Mouse (Mus musculus): ENCODE measurements at regions not wholly inside any gene's neighbourhood (a gene's known extent, or its start where the extent isn't known, plus 50 kb on each side); places are given as distances from the start of the nearest gene placed in this dataset.

DNA sequence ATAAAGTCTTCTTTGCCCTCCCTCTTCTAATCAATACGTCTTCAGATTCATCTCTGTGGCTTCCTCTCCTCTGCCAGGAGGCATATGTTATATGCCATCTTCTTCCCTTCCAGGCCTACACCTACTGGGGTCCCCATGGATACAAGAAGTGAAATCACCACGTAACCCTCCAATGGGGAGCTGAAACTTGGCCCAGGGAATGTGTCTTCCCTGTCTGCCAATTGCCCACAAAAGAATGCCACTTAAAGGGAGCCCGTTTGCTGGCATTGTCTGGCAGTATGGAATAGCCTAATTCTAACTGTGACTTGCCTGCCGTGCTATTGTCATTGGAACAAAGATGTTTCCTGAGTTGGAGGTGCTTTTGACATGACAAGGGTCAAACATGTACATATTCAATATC is 69.5 kb upstream of the Xylt1 start:
- WGBS = 36% methylated on average over 4 of the region's 4 CpGs
- no peak overlapping the region for H3K4me2 ChIP-seq (replicated peaks)
- peaks cover 7% of the 10 kb centered on the region for H3K4me1 ChIP-seq
- no peaks in the 10 kb centered on the region for H3K36me3 ChIP-seq
- ATAC-seq (replicated peaks) = no peak
- H3K27ac ChIP-seq (replicated peaks) = no peak overlapping the region
- H3K27me3 ChIP-seq = no peaks in the 10 kb centered on the region
- no peaks in the 10 kb centered on the region for H3K9me3 ChIP-seq
- no peak overlapping the region for H3K4me3 ChIP-seq
- no peak overlapping the region for H3K9ac ChIP-seq (replicated peaks)

DNA sequence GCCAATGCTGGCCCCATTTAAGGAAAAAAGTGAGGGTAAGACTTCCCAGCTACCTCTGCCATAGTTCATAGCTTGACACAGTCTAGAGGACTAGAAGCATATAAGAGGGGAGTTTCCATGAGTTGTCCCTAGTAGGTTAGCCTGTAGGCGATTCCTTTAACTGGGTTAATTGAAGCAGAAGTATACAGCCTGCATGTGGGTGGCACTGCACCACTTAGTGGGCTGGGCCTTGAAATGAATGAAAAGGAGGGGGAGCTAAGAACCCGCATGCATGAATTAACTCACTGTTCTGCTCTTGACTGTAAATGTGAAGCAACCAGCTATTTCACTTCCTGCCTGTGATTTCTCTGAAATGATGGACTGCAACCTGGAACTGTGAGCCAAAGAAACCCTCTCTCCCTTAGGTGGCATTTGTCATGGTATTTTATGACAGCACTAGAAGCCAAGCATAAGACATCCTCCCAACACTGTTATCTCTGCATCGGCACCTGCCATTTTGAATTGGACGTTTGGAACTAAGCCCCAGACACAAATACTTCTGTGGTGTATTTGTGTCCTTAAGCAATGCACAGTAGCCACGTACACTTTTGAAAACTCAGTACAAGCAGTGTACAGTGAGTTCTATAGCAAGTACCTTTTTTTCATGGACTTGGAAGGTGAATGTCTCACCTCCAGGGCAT is 64.5 kb upstream of the Xylt1 start:
- no peak overlapping the region for H3K27ac ChIP-seq (replicated peaks)
- H3K27me3 ChIP-seq = no peaks in the 10 kb centered on the region
- ATAC-seq (replicated peaks) = peak; percentile 76
- 51% methylated on average over 5 of the region's 5 CpGs for WGBS
- H3K4me3 ChIP-seq = no peak overlapping the region
- no peaks in the 10 kb centered on the region for H3K9me3 ChIP-seq
- H3K9ac ChIP-seq (replicated peaks) = no peak overlapping the region
- peaks cover 21% of the 10 kb centered on the region for H3K4me1 ChIP-seq
- H3K36me3 ChIP-seq = no peaks in the 10 kb centered on the region
- no peak overlapping the region for H3K4me2 ChIP-seq (replicated peaks)

DNA sequence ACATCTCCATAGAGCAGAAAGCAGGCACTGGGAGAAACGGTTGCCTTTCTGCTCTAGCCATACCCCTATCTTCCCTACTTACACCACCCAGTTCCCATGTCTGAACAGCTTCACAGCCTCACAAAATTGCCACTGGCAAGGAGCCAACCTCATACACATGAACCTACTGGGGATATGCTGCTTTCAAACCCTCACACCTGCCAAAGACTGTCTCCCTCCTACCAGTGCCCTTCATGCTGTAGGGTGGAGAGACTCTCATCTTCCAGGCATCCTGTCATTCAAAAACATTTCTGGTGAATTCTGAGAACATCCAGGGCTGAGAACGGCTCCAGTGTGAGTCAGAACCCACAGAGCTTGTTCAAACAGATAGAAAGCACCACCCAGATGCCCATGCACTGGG is 63.4 kb upstream of the Xylt1 start:
- ATAC-seq (replicated peaks) = 0 out of 2 replicates have a peak, but pooled peaks have one; percentile 29
- peaks cover 19% of the 10 kb centered on the region for H3K4me1 ChIP-seq
- 45% methylated on average over 2 of the region's 2 CpGs for WGBS
- no peak overlapping the region for H3K4me2 ChIP-seq (replicated peaks)
- 0 out of 2 replicates have a peak overlapping the region, but pooled peaks have one; percentile 1 for H3K27ac ChIP-seq (replicated peaks)
- H3K4me3 ChIP-seq = no peak overlapping the region
- no peaks in the 10 kb centered on the region for H3K27me3 ChIP-seq
- H3K36me3 ChIP-seq = no peaks in the 10 kb centered on the region
- no peak overlapping the region for H3K9ac ChIP-seq (replicated peaks)
- H3K9me3 ChIP-seq = no peaks in the 10 kb centered on the region

GRCm38 (mm10) chr7:117320552-117320951 is 60.2 kb upstream of the Xylt1 start:
- no peaks in the 10 kb centered on the region for H3K9me3 ChIP-seq
- no peak overlapping the region for H3K9ac ChIP-seq (replicated peaks)
- peaks cover 19% of the 10 kb centered on the region for H3K4me1 ChIP-seq
- 32% methylated on average over 6 of the region's 6 CpGs for WGBS
- no peak overlapping the region for H3K4me3 ChIP-seq
- H3K27me3 ChIP-seq = no peaks in the 10 kb centered on the region
- 0 out of 2 replicates have a peak, but pooled peaks have one; percentile 23 for ATAC-seq (replicated peaks)
- no peak overlapping the region for H3K27ac ChIP-seq (replicated peaks)
- no peak overlapping the region for H3K4me2 ChIP-seq (replicated peaks)
- no peaks in the 10 kb centered on the region for H3K36me3 ChIP-seq
